Mouse (Mus musculus) urinary bladder, postnatal 10 days (tissue): ENCODE data around the gene Trnp1.

Experiments used
- DNase-seq: peaks from one replicate; pipeline ENCODE4 v3.0.0; 2022; ENCODE audit warnings: low spot score

Trnp1 gene

DNA sequence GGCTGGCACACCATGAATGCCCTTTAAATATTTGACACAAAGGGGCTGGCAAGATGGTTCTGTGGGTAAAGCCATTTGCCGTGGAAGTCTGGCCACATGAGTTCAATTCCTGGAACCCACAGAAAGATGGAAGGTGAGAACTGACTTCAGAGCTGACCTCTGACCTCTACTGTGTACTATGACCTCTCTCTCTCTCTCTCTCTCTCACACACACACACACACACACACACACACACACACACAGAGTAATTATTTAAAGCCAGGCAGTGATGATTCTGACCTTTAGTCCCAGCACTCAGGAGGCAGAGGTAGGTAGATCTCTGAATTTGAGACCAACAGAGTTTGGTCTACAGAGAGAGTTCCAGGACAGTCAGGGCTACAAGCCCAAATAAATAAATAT lies 38.3 kb downstream of the Trnp1 start:
- DNase-seq: no peak

DNA sequence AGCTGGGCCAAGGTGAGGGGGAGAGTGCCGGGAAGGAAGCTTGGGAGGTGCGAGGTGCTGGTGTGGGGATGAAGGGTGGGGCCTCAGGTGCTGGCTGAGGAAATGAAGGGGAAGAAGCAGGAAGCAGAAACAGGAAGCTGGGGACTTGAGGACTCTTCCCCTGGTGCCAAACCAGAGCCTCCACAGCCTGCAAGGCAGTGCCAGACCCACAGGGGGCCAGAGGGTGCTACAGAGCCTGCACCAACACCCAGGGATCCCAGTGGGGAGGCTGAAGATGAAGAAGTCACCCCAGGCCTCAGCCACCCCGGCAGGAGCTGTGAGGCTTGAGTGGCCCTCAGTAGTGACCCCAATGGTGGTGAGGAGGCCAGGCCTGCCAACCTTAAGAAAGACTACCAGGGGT lies 40.3 kb downstream of the Trnp1 start:
- DNase-seq: no peak

DNA sequence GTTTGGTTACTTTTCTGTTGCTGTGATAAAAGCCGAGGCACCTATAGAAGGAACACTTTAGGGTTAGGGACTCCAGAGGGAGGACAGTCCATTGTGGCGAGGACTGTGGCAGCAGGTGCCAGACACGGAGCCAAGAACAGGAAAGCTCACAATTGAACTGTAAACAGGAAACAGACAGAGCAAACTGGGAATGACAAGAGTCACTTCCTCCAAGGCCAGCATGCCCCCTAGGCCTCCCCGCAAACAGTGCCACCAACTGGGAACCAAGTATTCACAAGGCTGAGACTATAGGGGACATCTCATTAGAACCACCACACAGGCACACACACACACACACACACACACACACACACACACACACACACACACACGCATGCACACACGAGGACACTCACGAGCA lies 45.9 kb downstream of the Trnp1 start:
- DNase-seq: no peak

DNA sequence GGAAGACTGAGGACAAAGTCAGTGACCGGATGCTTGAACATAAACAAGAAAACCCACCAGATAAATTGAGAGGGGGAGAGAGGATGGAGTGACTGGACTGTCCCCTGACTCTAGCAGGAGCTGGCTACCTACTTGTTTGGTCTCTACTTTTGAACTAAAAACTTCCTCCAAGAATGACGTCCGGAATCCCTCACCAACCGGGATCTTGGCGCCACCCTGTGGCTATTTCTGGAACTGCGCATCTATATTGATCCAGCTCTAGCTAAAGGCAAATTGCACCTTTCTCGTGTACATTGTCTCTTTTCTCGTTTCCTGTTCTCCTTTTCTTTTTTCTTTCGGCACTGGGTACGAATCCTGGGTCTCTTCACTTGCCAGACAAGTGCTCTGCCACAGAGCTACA lies 46.8 kb downstream of the Trnp1 start:
- DNase-seq: peak; percentile 66

DNA sequence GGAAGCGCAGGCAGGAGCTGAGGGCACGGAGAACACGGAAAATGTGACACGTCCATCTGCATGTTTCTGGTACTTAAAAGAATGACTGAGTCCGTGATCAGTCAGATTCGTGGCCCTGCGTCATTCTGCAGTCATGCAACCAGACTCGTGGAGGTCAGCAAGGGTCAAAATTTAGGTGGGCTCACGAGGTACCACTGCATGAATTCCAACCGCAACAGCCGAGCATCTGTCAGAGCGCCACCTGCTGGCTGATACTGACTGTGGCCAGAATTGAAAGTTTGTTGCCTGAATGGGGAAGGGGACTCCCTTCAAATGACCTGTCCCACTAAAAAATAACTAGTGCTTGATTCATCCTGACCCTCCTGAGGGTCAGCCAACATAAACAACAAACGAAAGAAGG lies 48.6 kb downstream of the Trnp1 start:
- no peak for DNase-seq

DNA sequence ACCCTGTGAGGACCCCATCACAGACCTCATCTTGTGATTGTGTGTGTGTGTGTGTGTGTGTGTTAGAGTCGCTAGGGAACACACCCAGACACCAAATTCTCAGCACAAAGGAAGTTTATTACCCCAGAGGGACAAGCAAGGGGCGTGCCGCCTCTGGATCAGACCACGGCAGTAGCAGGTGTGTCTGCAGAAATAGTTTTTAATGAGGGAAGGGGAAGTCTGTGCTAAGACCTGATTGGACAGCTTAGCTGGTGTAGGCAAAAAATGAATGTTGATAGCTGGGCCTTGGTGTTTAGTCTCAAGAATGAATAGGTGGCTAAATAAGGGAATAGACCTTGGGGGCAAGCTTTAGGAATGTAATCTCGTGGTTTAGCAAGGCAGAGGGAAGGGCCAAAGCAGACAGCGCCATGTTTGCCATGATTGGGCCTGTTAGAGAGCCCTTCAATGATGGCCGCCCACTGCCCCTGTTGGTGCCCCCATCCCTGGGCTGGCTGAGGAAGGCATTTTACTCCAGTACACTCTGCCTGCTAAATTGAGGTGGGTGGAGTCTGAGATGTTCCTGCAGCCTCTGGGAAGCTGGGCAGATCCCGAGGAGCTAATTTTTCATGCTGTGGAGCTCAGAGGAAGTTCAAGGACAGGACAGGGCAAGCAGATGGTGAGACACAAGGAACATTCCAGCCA lies 49.5 kb downstream of the Trnp1 start:
- no peak for DNase-seq

DNA sequence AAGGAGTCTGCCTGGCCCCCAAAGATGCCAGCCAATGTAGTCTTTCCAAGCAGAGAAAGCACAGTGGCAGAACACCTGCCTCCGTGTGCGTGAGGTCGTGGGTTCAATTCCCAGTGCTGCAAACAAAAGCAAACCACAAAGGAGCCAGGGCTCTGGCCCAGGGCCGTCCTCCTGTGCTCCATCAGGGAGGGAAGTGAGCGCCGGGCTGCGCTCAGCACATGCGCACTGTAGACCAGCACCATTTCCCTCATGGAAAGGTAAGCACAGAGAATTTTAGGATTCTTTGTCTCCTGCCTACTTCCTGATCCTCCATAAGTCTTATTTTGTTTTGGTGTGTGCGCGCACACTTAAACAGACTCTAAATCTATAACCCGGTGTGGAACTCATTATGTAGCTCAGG lies 50.4 kb downstream of the Trnp1 start:
- DNase-seq: no peak

DNA sequence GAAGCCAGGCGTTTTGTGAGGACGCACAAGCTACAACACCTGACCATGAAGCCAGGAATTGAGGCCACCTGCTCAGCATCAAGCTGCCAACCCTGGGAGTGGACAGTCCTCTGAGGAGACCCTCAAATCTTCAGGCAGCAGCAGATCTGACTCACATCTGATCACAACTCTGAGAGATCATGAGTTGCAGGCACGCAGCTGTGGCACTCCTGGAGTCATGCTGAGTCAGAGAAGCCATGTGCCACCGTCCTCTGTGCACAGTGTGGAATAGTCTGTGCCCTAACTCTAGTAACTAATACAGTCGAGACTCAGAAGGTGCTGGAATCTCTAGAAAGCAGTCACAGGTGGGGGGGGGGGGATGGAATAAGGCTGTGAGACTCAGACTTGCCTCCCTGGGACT lies 51.0 kb downstream of the Trnp1 start:
- no peak for DNase-seq

DNA sequence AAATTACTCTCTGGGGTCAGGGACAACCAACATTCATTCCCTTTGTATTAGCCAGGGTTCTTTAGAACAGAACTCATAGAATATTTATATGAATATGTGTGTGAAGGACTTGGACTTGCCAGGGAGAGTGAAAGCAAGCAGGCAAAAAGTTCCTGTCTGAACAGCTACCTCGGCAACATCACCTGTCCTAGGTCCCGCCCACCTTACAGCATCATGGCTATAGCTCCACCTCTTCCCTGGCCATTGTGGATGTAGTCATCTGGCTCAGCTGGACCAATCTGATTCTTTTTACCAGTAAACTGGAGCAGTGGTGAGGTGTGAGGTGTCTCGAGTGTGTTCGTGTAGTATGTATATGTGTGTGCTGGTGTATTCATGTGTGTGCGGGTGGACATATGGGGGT lies 52.6 kb downstream of the Trnp1 start:
- no peak for DNase-seq

DNA sequence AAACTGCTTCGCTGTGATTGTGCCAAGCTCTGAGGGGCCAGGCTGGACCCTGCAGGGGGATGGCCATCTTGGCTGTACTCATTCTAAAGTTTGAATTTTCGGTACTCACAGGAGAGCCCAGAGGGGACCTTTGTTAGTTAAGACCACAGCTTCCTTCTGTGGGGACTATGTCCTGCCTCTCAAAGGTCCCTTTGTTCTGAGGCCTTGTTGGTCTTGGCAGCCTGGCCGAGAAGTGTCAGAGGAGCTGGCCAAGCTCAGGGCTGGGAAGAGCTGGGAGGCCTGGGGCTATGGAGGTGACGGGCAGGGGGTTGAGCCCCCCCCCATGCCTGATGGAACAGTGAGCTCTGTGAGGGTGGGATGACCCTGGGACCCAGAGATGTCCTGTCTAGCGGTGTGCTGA lies 55.3 kb downstream of the Trnp1 start:
- no peak for DNase-seq

DNA sequence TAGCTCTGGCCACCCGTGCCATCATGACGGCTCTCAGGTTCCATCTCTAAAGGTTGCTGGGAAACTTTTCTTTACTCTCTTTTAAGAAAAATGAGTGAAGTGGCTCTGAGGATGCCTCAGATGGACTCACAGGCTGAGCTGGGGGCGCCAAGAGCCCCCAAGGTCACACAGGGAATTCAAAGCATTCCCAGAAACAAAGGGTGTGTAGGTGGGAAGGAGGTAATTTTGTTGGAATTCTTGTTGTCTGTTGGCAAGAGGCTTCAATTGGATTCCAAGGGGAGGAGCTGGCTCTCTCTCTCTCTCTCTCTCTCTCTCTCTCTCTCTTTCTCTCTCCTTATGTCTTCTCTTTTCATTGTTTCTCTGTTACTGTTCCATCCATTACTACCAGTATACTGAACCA lies 56.2 kb downstream of the Trnp1 start:
- DNase-seq: no peak
